Mouse (Mus musculus) heart, adult 2 months (tissue): Measurements from ENCODE around the gene Nek9. TPM values are rescaled to one million over a fixed set of nuclear protein-coding genes. Genes with fewer than 3 reads are reported as not detected.
A peak's percentile ranks its signal among the peaks of the same experiment; 100 is the strongest.

Experiments used
- DNase-seq, 2 experiments: peaks; one replicate each; pipeline ENCODE4 v3.0.0; 2021
- H3K27ac ChIP-seq: fragments of 200-600 bp; 2 replicates; pipeline ENCODE4 v1.8.1; 2022
- H3K27me3 ChIP-seq: fragments of 200-500 bp; 2 replicates; pipeline ENCODE4 v1.6.1; 2012; ENCODE audit warnings: mild to moderate bottlenecking, low read length, inconsistent platforms, mixed read lengths; ENCODE audit not compliant: control insufficient read depth, insufficient read depth
- H3K36me3 ChIP-seq: fragments of 200-500 bp; 2 replicates; pipeline ENCODE4 v1.6.1; 2012; ENCODE audit warnings: low read length, inconsistent platforms; ENCODE audit not compliant: control insufficient read depth, insufficient read depth
- H3K4me1 ChIP-seq: fragments of 200-500 bp; 2 replicates; pipeline ENCODE4 v1.6.1; 2011; ENCODE audit warnings: low read length; ENCODE audit not compliant: control insufficient read depth, insufficient read depth
- H3K4me3 ChIP-seq: fragments of 200-600 bp; 2 replicates; pipeline ENCODE4 v1.8.1; 2022
- H3K79me2 ChIP-seq: fragments of 200-500 bp; replicated peaks from 2 replicates; pipeline ENCODE4 v1.6.1; 2012; ENCODE audit warnings: mild to moderate bottlenecking, inconsistent platforms, low read length, moderate library complexity, mixed read lengths; ENCODE audit not compliant: control insufficient read depth, insufficient read depth
- H3K9ac ChIP-seq: fragments of 200-500 bp; 2 replicates; pipeline ENCODE4 v1.6.1; 2012; ENCODE audit warnings: low read depth, mild to moderate bottlenecking, control low read depth, inconsistent platforms, low read length, mixed read lengths
- CTCF ChIP-seq: fragments of 200-600 bp; IDR thresholded peaks from 2 replicates; pipeline ENCODE4 v1.8.1; 2022; ENCODE audit warnings: antibody characterized with exemption, mild to moderate bottlenecking, moderate library complexity
- EP300 ChIP-seq: fragments of 200-500 bp; IDR thresholded peaks from 2 replicates; pipeline ENCODE4 v1.6.1; 2011; ENCODE audit warnings: low read depth, low read length, control low read depth; ENCODE audit not compliant: insufficient read depth
- POLR2A ChIP-seq: fragments of 200-500 bp; IDR thresholded peaks from 2 replicates; pipeline ENCODE4 v1.6.1; 2011; ENCODE audit warnings: mild to moderate bottlenecking, low read depth, low read length, control low read depth; ENCODE audit not compliant: insufficient read depth
- WGBS: fragments of 180-500 bp; shearing (Covaris S2); methylation state at CpG from one replicate; pipeline ENCODE4 v1.1.7; 2018; 5-methylcytosine and 5-hydroxymethylcytosine counted together
- intact Hi-C: fragments of 180-260 bp; cut with DNase I; formaldehyde crosslinking; loops from one replicate; pipeline ENCODE4 v1.15.1; 2025
- polyA plus RNA-seq: library from polyadenylated mRNA; depleted of rRNA; stranded (reverse); fragments of >200 nt; gene quantifications from 2 replicates; pipeline ENCODE4 v1.2.3, GENCODE M21; 2012; rRNA removed
- total RNA-seq, 2 experiments: library from RNA; stranded (reverse); gene quantifications; 2 replicates each; pipeline ENCODE4 v1.2.3; 2021

The Nek9 gene
- total and polyA plus RNA-seq, 3 experiments: 41.6 to 116 (median 107) TPM

DNA sequence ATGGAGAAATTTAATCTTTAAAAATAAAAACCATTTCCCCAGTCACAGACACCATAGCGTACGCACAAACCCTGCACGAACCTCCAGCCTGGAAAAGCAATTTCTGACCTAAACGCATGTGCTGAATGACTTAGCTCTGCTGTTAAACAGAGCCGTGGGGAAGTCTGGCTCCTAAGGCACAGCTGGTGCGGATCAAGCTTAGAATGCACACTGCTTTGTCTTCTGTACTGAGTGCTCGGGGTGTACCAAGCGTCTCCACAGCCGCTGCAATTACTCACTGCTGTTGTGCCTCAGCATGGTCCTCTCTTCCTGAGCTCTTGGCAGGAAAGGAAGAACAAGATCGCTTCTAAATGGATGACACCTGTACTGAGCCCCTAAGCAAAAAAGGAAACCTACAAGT is 76.7 kb downstream of the Nek9 start:
- peaks cover 2% of the 10 kb centered on the region for H3K36me3 ChIP-seq
- H3K27me3 ChIP-seq: no peaks in the 10 kb centered on the region
- no peak overlapping the region for H3K9ac ChIP-seq
- no peak for DNase-seq
- no peak overlapping the region for H3K4me3 ChIP-seq
- H3K27ac ChIP-seq: no peak overlapping the region
- TF ChIP-seq POLR2A (no peak), CTCF (no peak), EP300 (no peak)
- 63% methylated on average over 10 of the region's 10 CpGs for WGBS
- no peaks in the 10 kb centered on the region for H3K4me1 ChIP-seq
- H3K79me2 ChIP-seq: no peaks in the 10 kb centered on the region
- intact Hi-C loops: no loop called here

- peak overlapping the region; percentile 55 for H3K27ac ChIP-seq
- peak overlapping the region; percentile 31; the same call in 1 of the 2 replicates for H3K9ac ChIP-seq
- no peak for DNase-seq
- H3K36me3 ChIP-seq: peaks cover 6% of the 10 kb centered on the region
- no peaks in the 10 kb centered on the region for H3K27me3 ChIP-seq
- WGBS: 33% methylated on average over 7 of the region's 7 CpGs
- no peak overlapping the region for H3K4me3 ChIP-seq
- peaks cover 6% of the 10 kb centered on the region for H3K4me1 ChIP-seq
- no peaks in the 10 kb centered on the region for H3K79me2 ChIP-seq
- intact Hi-C loops: no loop called here
- TF ChIP-seq EP300: no peak
- TF ChIP-seq POLR2A: peak; percentile 41; the same call in 1 of the 2 replicates
Measured at GRCm38 (mm10) chr12:85257008-85257639, 82.0 kb downstream of the Nek9 start.

GRCm38 (mm10) chr12:85256074-85256751 is 82.9 kb downstream of the Nek9 start:
- Histone ChIP-seq H3K4me1 (peaks cover 6% of the 10 kb centered on the region), H3K79me2 (no peaks in the 10 kb centered on the region), H3K27me3 (no peaks in the 10 kb centered on the region), H3K36me3 (peaks cover 6% of the 10 kb centered on the region), H3K27ac (peak overlapping the region; percentile 55), H3K4me3 (no peak overlapping the region), H3K9ac (no peak overlapping the region)
- no peak for TF ChIP-seq POLR2A
- TF ChIP-seq EP300: no peak
- no peak for TF ChIP-seq CTCF
- intact Hi-C loops: no loop called here
- DNase-seq: no peak
- WGBS: 46% methylated on average over 7 of the region's 7 CpGs

DNA sequence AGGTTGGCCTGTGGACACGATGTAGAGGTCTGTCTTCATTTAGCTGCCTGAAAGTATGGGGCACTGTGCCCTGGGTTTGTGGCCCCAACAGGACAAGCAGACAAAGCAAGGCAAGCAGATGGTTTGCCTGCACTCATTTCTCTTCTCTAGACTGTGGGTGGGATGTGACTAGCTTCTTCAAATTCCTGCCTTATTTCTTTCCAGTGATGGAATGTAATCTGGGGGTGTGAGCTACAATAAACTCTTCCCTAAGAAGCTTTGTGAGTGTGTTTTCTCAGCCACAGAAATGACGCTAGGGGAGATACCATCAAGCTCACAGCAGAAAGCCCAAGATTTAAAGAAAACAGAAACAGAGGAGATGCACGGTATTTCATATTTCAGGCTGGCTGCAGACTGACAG is 87.1 kb downstream of the Nek9 start:
- no peaks in the 10 kb centered on the region for H3K79me2 ChIP-seq
- peaks cover 6% of the 10 kb centered on the region for H3K4me1 ChIP-seq
- H3K36me3 ChIP-seq: peaks cover 4% of the 10 kb centered on the region; the same call in 1 of the 2 replicates
- no peak overlapping the region for H3K4me3 ChIP-seq
- no peak overlapping the region for H3K27ac ChIP-seq
- H3K9ac ChIP-seq: no peak overlapping the region
- H3K27me3 ChIP-seq: no peaks in the 10 kb centered on the region
- intact Hi-C loops: no loop called here
- no peak for DNase-seq
- WGBS: 81% methylated on average over 3 of the region's 3 CpGs
- TF ChIP-seq POLR2A: no peak
- no peak for TF ChIP-seq CTCF
- no peak for TF ChIP-seq EP300

Other genes starting within 250 kb of the Nek9 start
- gene Prox2, start 228.6 kb downstream of the Nek9 start, total RNA-seq: 1 to 10 TPM; 1.2 to 1.5 TPM
- gene Prox2, start 228.6 kb downstream of the Nek9 start, polyA plus RNA-seq: 1.1 and 1.7 TPM in 2 replicates
- gene Dlst, start 228.5 kb downstream of the Nek9 start, total RNA-seq: 100 to 1,000 TPM; 668 to 715 TPM
- gene Dlst, start 228.5 kb downstream of the Nek9 start, polyA plus RNA-seq: 423 and 709 TPM in 2 replicates
- 1 to 10 TPM; 2.3 to 2.4 TPM for gene Rps6kl1, start 188.1 kb downstream of the Nek9 start, total RNA-seq
- 3.4 and 5.1 TPM in 2 replicates for gene Rps6kl1, start 188.1 kb downstream of the Nek9 start, polyA plus RNA-seq
- gene Pgf, start 161.6 kb downstream of the Nek9 start, total RNA-seq: 1 to 10 TPM; 5.4 to 5.7 TPM
- 4.3 and 4.6 TPM in 2 replicates for gene Pgf, start 161.6 kb downstream of the Nek9 start, polyA plus RNA-seq
- 10 to 100 TPM; 40.3 to 45.8 TPM for gene Eif2b2, start 119.9 kb downstream of the Nek9 start, total RNA-seq
- 60.2 and 63.1 TPM in 2 replicates for gene Eif2b2, start 119.9 kb downstream of the Nek9 start, polyA plus RNA-seq
- gene Mlh3, start 68.8 kb downstream of the Nek9 start, total RNA-seq: 1 to 10 TPM; 8.2 to 8.7 TPM
- gene Mlh3, start 68.8 kb downstream of the Nek9 start, polyA plus RNA-seq: 4.5 and 8.8 TPM in 2 replicates
- 10 to 100 TPM; 19.3 to 20.0 TPM for gene Acyp1, start 50.9 kb downstream of the Nek9 start, total RNA-seq
- 9.7 and 11.0 TPM in 2 replicates for gene Acyp1, start 50.9 kb downstream of the Nek9 start, polyA plus RNA-seq
- 1 to 10 TPM; 2.2 to 2.6 TPM for gene Zc2hc1c, start 50.8 kb downstream of the Nek9 start, total RNA-seq
- 1.0 and 1.1 TPM in 2 replicates for gene Zc2hc1c, start 50.8 kb downstream of the Nek9 start, polyA plus RNA-seq
- gene Tmed10, start 35.5 kb upstream of the Nek9 start, total RNA-seq: 100 to 1,000 TPM; 164 to 186 TPM
- 108 and 130 TPM in 2 replicates for gene Tmed10, start 35.5 kb upstream of the Nek9 start, polyA plus RNA-seq
- gene Fos, start 134.5 kb upstream of the Nek9 start, total RNA-seq: 1 to 10 TPM; 3.0 to 5.7 TPM
- 9.1 and 12.6 TPM in 2 replicates for gene Fos, start 134.5 kb upstream of the Nek9 start, polyA plus RNA-seq